11 mouse cellular contexts compared by ENCODE assay signal in the genomic region with DNA sequence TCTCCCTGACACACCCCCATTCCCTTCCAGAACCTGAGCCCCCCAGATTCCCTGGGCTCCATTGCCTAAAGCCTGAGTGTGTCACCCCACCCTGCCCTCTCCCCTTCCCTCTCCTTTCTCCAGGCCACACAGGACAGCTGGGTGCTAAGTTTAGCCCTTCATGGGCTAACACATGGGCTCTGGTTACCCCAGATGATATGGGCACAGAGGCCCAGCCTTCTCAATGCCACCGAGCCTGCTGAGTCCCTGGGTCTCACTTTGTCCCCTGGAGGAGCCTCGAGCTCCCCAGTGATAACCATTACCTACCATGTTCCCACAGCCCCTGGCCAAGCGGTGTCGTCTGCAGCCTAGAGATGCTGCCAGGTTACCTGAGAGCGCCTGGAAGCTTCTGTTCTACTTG. TPM values are rescaled to one million over a fixed set of nuclear protein-coding genes. Genes with fewer than 3 reads are reported as not detected.
DNase-seq lines count a peak whose midpoint lies in the region; ATAC-seq lines count a peak whose summit lies in the region.
"Had no signal": no experiment of that assay in that cellular context is flagged by ENCODE, and none has a peak within 500 bp of the region (broad histone marks: within the 10 kb centered on the region; RNA-seq: fewer than 3 reads in every experiment).

No protein-coding gene starts in this region.

- peaks cover 9% of the 10 kb centered on the region for H3K36me3 ChIP-seq in heart, embryonic 10.5 days
- H3K36me3 ChIP-seq in heart, embryonic 12.5 days, result peaks cover 11% of the 10 kb centered on the region
- peaks cover 10% of the 10 kb centered on the region for H3K36me3 ChIP-seq in hindbrain, embryonic 10.5 days
- H3K36me3 ChIP-seq in limb, embryonic 15.5 days, result peaks cover 34% of the 10 kb centered on the region
- H3K36me3 ChIP-seq in neural tube, embryonic 15.5 days, result peaks cover 47% of the 10 kb centered on the region
- 0 out of 2 replicates have a peak, but pooled peaks cover 6% of the 10 kb centered on the region for H3K36me3 ChIP-seq in heart, embryonic 11.5 days (ENCODE audit: control insufficient read depth, insufficient read depth, low read length)

- H3K27ac ChIP-seq in heart, embryonic 10.5 days, result 0 out of 2 replicates have a peak overlapping the region, but pooled peaks have one; percentile 24
- no peak overlapping the region for H3K27ac ChIP-seq in heart, embryonic 12.5 days (ENCODE audit: poor library complexity, severe bottlenecking)
- peak overlapping the region; percentile 83 for H3K27ac ChIP-seq in hindbrain, embryonic 10.5 days
- H3K27ac ChIP-seq in limb, embryonic 15.5 days, result 0 out of 2 replicates have a peak overlapping the region, but pooled peaks have one; percentile 84
- H3K27ac ChIP-seq in neural tube, embryonic 15.5 days (replicated peaks), result peak overlapping the region; percentile 90
- no peak overlapping the region for H3K27ac ChIP-seq in heart, embryonic 11.5 days (ENCODE audit: low read depth, low read length)

- no peak for DNase-seq in heart, embryonic 10.5 days (ENCODE audit: low spot score)
- DNase-seq in hindbrain, embryonic 10.5 days (ENCODE audit: low spot score), result no peak
- no peak for DNase-seq in c-Kit-positive CD71-positive TER-119-positive erythroid progenitor cells, embryonic 14.5 days (ENCODE audit: low spot score)
- DNase-seq in heart, adult 8-10 months (ENCODE audit: low spot score), result no peak
- DNase-seq: thymus, postnatal 14 days had no signal

- no peaks in the 10 kb centered on the region for H3K9me3 ChIP-seq in heart, embryonic 10.5 days
- H3K9me3 ChIP-seq in heart, embryonic 12.5 days (replicated peaks), result no peaks in the 10 kb centered on the region
- no peaks in the 10 kb centered on the region for H3K9me3 ChIP-seq in hindbrain, embryonic 10.5 days
- H3K9me3 ChIP-seq in limb, embryonic 15.5 days, result no peaks in the 10 kb centered on the region
- no peaks in the 10 kb centered on the region for H3K9me3 ChIP-seq in neural tube, embryonic 15.5 days (replicated peaks)
- H3K9me3 ChIP-seq in heart, embryonic 11.5 days (replicated peaks; ENCODE audit: control insufficient read depth, low read length), result no peaks in the 10 kb centered on the region
- H3K9me3 ChIP-seq: G1E had no signal

- H3K4me1 ChIP-seq in heart, embryonic 10.5 days, result peaks cover 32% of the 10 kb centered on the region
- peaks cover 25% of the 10 kb centered on the region for H3K4me1 ChIP-seq in heart, embryonic 12.5 days (replicated peaks)
- peaks cover 49% of the 10 kb centered on the region for H3K4me1 ChIP-seq in hindbrain, embryonic 10.5 days (replicated peaks)
- peaks cover 35% of the 10 kb centered on the region for H3K4me1 ChIP-seq in limb, embryonic 15.5 days
- H3K4me1 ChIP-seq in neural tube, embryonic 15.5 days, result peaks cover 34% of the 10 kb centered on the region
- peaks cover 19% of the 10 kb centered on the region for H3K4me1 ChIP-seq in heart, embryonic 11.5 days (ENCODE audit: control insufficient read depth, insufficient read depth, low read length)

- no peak overlapping the region for H3K9ac ChIP-seq in heart, embryonic 12.5 days
- H3K9ac ChIP-seq in limb, embryonic 15.5 days, result no peak overlapping the region
- H3K9ac ChIP-seq in neural tube, embryonic 15.5 days (replicated peaks), result no peak overlapping the region
- H3K9ac ChIP-seq in heart, embryonic 11.5 days (ENCODE audit: low read depth, low read length), result no peak overlapping the region

- no peak overlapping the region for H3K4me2 ChIP-seq in heart, embryonic 12.5 days
- no peak overlapping the region for H3K4me2 ChIP-seq in limb, embryonic 15.5 days
- H3K4me2 ChIP-seq in neural tube, embryonic 15.5 days, result peak overlapping the region; percentile 63
- H3K4me2 ChIP-seq in heart, embryonic 11.5 days, result no peak overlapping the region

- H3K27me3 ChIP-seq in heart, embryonic 10.5 days (ENCODE audit: insufficient read depth, poor library complexity, severe bottlenecking), result peaks cover 25% of the 10 kb centered on the region
- peaks cover 13% of the 10 kb centered on the region; the same call in 1 of the 2 replicates for H3K27me3 ChIP-seq in heart, embryonic 12.5 days (replicated peaks)
- peaks cover 42% of the 10 kb centered on the region for H3K27me3 ChIP-seq in hindbrain, embryonic 10.5 days (ENCODE audit: insufficient read depth, poor library complexity, severe bottlenecking)
- no peaks in the 10 kb centered on the region for H3K27me3 ChIP-seq in limb, embryonic 15.5 days
- no peaks in the 10 kb centered on the region for H3K27me3 ChIP-seq in neural tube, embryonic 15.5 days (replicated peaks)
- H3K27me3 ChIP-seq in heart, embryonic 11.5 days (ENCODE audit: control insufficient read depth, insufficient read depth, low read length), result peaks cover 12% of the 10 kb centered on the region

- WGBS in heart, embryonic 10.5 days, result 78% methylated on average over 5 of the region's 5 CpGs
- WGBS in heart, embryonic 12.5 days, result 75% methylated on average over 5 of the region's 5 CpGs
- WGBS in hindbrain, embryonic 10.5 days, result 86% methylated on average over 5 of the region's 5 CpGs
- WGBS in limb, embryonic 15.5 days, result 76% methylated on average over 5 of the region's 5 CpGs
- WGBS in neural tube, embryonic 15.5 days, result 79% methylated on average over 5 of the region's 5 CpGs
- 77% methylated on average over 5 of the region's 5 CpGs for WGBS in heart, embryonic 11.5 days (ENCODE audit: insufficient replicate concordance)

- H3K4me3 ChIP-seq in heart, embryonic 10.5 days, result no peak overlapping the region
- no peak overlapping the region for H3K4me3 ChIP-seq in heart, embryonic 12.5 days
- peak overlapping the region; percentile 66; the same call in 1 of the 2 replicates for H3K4me3 ChIP-seq in hindbrain, embryonic 10.5 days
- no peak overlapping the region for H3K4me3 ChIP-seq in limb, embryonic 15.5 days
- no peak overlapping the region for H3K4me3 ChIP-seq in neural tube, embryonic 15.5 days (replicated peaks)
- no peak overlapping the region for H3K4me3 ChIP-seq in heart, embryonic 11.5 days (ENCODE audit: low read depth, low read length)

- ATAC-seq in heart, embryonic 12.5 days (ENCODE audit: insufficient number of reproducible peaks, low FRiP score), result no peak
- no peak for ATAC-seq in limb, embryonic 15.5 days (ENCODE audit: insufficient number of reproducible peaks, low FRiP score, low TSS enrichment, low read depth)
- ATAC-seq in neural tube, embryonic 15.5 days (ENCODE audit: low FRiP score), result no peak
- no peak for ATAC-seq in heart, embryonic 11.5 days (replicated peaks; ENCODE audit: insufficient number of reproducible peaks, low FRiP score, low TSS enrichment)
- ATAC-seq: inflammation-experienced regulatory T-cells, adult 6 months had no signal

RNA-seq across cellular contexts. Expression of gene Cers1, which starts 2.3 kb away (rescaled TPM):
- 1.4 TPM in 2 replicates for polyA plus RNA-seq in heart, embryonic 10.5 days (2016; fragmentation: Nextera tagmentation; extraction: Ambion mirVana)
- 2.1 and 2.5 TPM in 2 replicates for polyA plus RNA-seq in heart, embryonic 12.5 days (2016; fragmentation: Nextera tagmentation; extraction: Ambion mirVana)
- polyA plus RNA-seq in hindbrain, embryonic 10.5 days (2016; fragmentation: Nextera tagmentation; extraction: Ambion mirVana), result 3.0 and 7.3 TPM in 2 replicates
- polyA plus RNA-seq in limb, embryonic 15.5 days (2015; fragmentation: Nextera tagmentation; extraction: Ambion mirVana), result 8.8 and 9.6 TPM in 2 replicates
- polyA plus RNA-seq in neural tube, embryonic 15.5 days (2015; fragmentation: Nextera tagmentation; extraction: Ambion mirVana), result 35.5 and 42.4 TPM in 2 replicates
- polyA plus RNA-seq in heart, embryonic 11.5 days (2014; fragmentation: Nextera tagmentation; extraction: Ambion mirVana), result 1.4 and 1.5 TPM in 2 replicates
- total RNA-seq in heart, adult 8-10 months (2022), result under 1 TPM; 0.14 to 0.53 (median 0.38) TPM
- polyA plus RNA-seq: G1E; inflammation-experienced regulatory T-cells, adult 6 months had no signal

RNA-seq across cellular contexts. Expression of gene Gdf1, which starts 11.7 kb away (rescaled TPM):
- polyA plus RNA-seq in heart, embryonic 10.5 days (2016; fragmentation: Nextera tagmentation; extraction: Ambion mirVana), result 1.9 and 4.2 TPM in 2 replicates
- 2.1 TPM in 2 replicates for polyA plus RNA-seq in heart, embryonic 12.5 days (2016; fragmentation: Nextera tagmentation; extraction: Ambion mirVana)
- 2.9 and 4.3 TPM in 2 replicates for polyA plus RNA-seq in hindbrain, embryonic 10.5 days (2016; fragmentation: Nextera tagmentation; extraction: Ambion mirVana)
- 2.9 and 4.1 TPM in 2 replicates for polyA plus RNA-seq in limb, embryonic 15.5 days (2015; fragmentation: Nextera tagmentation; extraction: Ambion mirVana)
- polyA plus RNA-seq in neural tube, embryonic 15.5 days (2015; fragmentation: Nextera tagmentation; extraction: Ambion mirVana), result 7.9 and 9.8 TPM in 2 replicates
- 1.7 and 1.9 TPM in 2 replicates for polyA plus RNA-seq in heart, embryonic 11.5 days (2014; fragmentation: Nextera tagmentation; extraction: Ambion mirVana)
- under 1 TPM in 3 of 4 experiments, not detected in 1; 0.23 to 0.85 (median 0.41) TPM for total RNA-seq in heart, adult 8-10 months (2022)
- total RNA-seq: G1E had no signal
- polyA plus RNA-seq: G1E had no signal

RNA-seq across cellular contexts. Expression of gene Cope, which starts 15.6 kb away (rescaled TPM):
- 379 and 398 TPM in 2 replicates for polyA plus RNA-seq in heart, embryonic 10.5 days (2016; fragmentation: Nextera tagmentation; extraction: Ambion mirVana)
- 251 and 272 TPM in 2 replicates for polyA plus RNA-seq in heart, embryonic 12.5 days (2016; fragmentation: Nextera tagmentation; extraction: Ambion mirVana)
- 324 and 329 TPM in 2 replicates for polyA plus RNA-seq in hindbrain, embryonic 10.5 days (2016; fragmentation: Nextera tagmentation; extraction: Ambion mirVana)
- polyA plus RNA-seq in limb, embryonic 15.5 days (2015; fragmentation: Nextera tagmentation; extraction: Ambion mirVana), result 397 and 441 TPM in 2 replicates
- polyA plus RNA-seq in neural tube, embryonic 15.5 days (2015; fragmentation: Nextera tagmentation; extraction: Ambion mirVana), result 299 and 314 TPM in 2 replicates
- polyA plus RNA-seq in heart, embryonic 11.5 days (2014; fragmentation: Nextera tagmentation; extraction: Ambion mirVana), result 307 and 329 TPM in 2 replicates
- 100 to 1,000 TPM; 148 to 165 (median 161) TPM for total RNA-seq in heart, adult 8-10 months (2022)

RNA-seq across cellular contexts. Expression of gene Ddx49, which starts 15.6 kb away (rescaled TPM):
- polyA plus RNA-seq in heart, embryonic 10.5 days (2016; fragmentation: Nextera tagmentation; extraction: Ambion mirVana), result 40.5 and 47.5 TPM in 2 replicates
- 32.8 and 34.3 TPM in 2 replicates for polyA plus RNA-seq in heart, embryonic 12.5 days (2016; fragmentation: Nextera tagmentation; extraction: Ambion mirVana)
- polyA plus RNA-seq in hindbrain, embryonic 10.5 days (2016; fragmentation: Nextera tagmentation; extraction: Ambion mirVana), result 54.4 and 54.8 TPM in 2 replicates
- 52.7 and 53.1 TPM in 2 replicates for polyA plus RNA-seq in limb, embryonic 15.5 days (2015; fragmentation: Nextera tagmentation; extraction: Ambion mirVana)
- polyA plus RNA-seq in neural tube, embryonic 15.5 days (2015; fragmentation: Nextera tagmentation; extraction: Ambion mirVana), result 42.2 and 46.7 TPM in 2 replicates
- 36.4 and 37.6 TPM in 2 replicates for polyA plus RNA-seq in heart, embryonic 11.5 days (2014; fragmentation: Nextera tagmentation; extraction: Ambion mirVana)
- total RNA-seq in heart, adult 8-10 months (2022), result 10 to 100 TPM; 26.0 to 34.5 (median 31.9) TPM

RNA-seq across cellular contexts. Expression of gene Upf1, which starts 35.2 kb away (rescaled TPM):
- polyA plus RNA-seq in heart, embryonic 10.5 days (2016; fragmentation: Nextera tagmentation; extraction: Ambion mirVana), result 14.5 and 19.8 TPM in 2 replicates
- polyA plus RNA-seq in heart, embryonic 12.5 days (2016; fragmentation: Nextera tagmentation; extraction: Ambion mirVana), result 24.5 and 25.5 TPM in 2 replicates
- polyA plus RNA-seq in hindbrain, embryonic 10.5 days (2016; fragmentation: Nextera tagmentation; extraction: Ambion mirVana), result 19.0 and 25.0 TPM in 2 replicates
- polyA plus RNA-seq in limb, embryonic 15.5 days (2015; fragmentation: Nextera tagmentation; extraction: Ambion mirVana), result 13.8 and 16.7 TPM in 2 replicates
- 11.8 and 12.6 TPM in 2 replicates for polyA plus RNA-seq in neural tube, embryonic 15.5 days (2015; fragmentation: Nextera tagmentation; extraction: Ambion mirVana)
- 14.0 and 17.2 TPM in 2 replicates for polyA plus RNA-seq in heart, embryonic 11.5 days (2014; fragmentation: Nextera tagmentation; extraction: Ambion mirVana)
- total RNA-seq in heart, adult 8-10 months (2022), result 10 to 100 TPM; 46.7 to 48.8 (median 47.5) TPM

Comparison
In these comparisons a context has a peak if more than half of its experiments do, and no peak if none do; other contexts are left out.
1. H3K27ac ChIP-seq: peak in heart, embryonic 10.5 days (single experiment), hindbrain, embryonic 10.5 days (single experiment), limb, embryonic 15.5 days (single experiment) and neural tube, embryonic 15.5 days (single experiment); none in heart, embryonic 12.5 days (single experiment) and heart, embryonic 11.5 days (single experiment).